Mouse (Mus musculus) gonadal fat pad, adult 2 months (tissue): ENCODE results near the gene Dnali1. TPM values are rescaled to one million over a fixed set of nuclear protein-coding genes. Genes with fewer than 3 reads are reported as not detected.

Experiments used
- DNase-seq: peaks from one replicate; pipeline ENCODE4 v3.0.0-alpha.2; 2012; ENCODE audit warnings: low read depth
- polyA plus RNA-seq: library from polyadenylated mRNA; depleted of rRNA; stranded (reverse); fragments of >200 nt; gene quantifications from 2 replicates; pipeline ENCODE4 v1.2.3, GENCODE M21; 2012; rRNA removed

Dnali1 gene
- polyA plus RNA-seq = 2.0 and 4.0 TPM in 2 replicates

GRCm38 (mm10) chr4:125065517-125066307 is at the start of gene Dnali1:
TSS of gene Dnali1 (minus strand) at chr4:125065703.
- no peak for DNase-seq

- no peak for DNase-seq
Observed at GRCm38 (mm10) chr4:125115081-125115480, 49.6 kb upstream of the Dnali1 start.

GRCm38 (mm10) chr4:125114638-125115037 is 49.1 kb upstream of the Dnali1 start:
- DNase-seq = no peak

GRCm38 (mm10) chr4:125105354-125105753 is 39.9 kb upstream of the Dnali1 start:
- DNase-seq = no peak

- no peak for DNase-seq
Observed at GRCm38 (mm10) chr4:125101334-125101733, 35.8 kb upstream of the Dnali1 start.

- no peak for DNase-seq
Observed at GRCm38 (mm10) chr4:125099458-125099857, 34.0 kb upstream of the Dnali1 start.

- no peak for DNase-seq
Observed at GRCm38 (mm10) chr4:125097412-125097811, 31.9 kb upstream of the Dnali1 start.

- no peak for DNase-seq
Observed at GRCm38 (mm10) chr4:125096066-125096465, 30.6 kb upstream of the Dnali1 start.

GRCm38 (mm10) chr4:125093031-125093430 is 27.5 kb upstream of the Dnali1 start:
- DNase-seq = no peak

- DNase-seq = no peak
Observed at GRCm38 (mm10) chr4:125085346-125085841, 19.9 kb upstream of the Dnali1 start.

GRCm38 (mm10) chr4:125084403-125085345 is 19.2 kb upstream of the Dnali1 start, which contains the start of gene Meaf6:
TSS of gene Meaf6 (plus strand) at chr4:125085134.
- DNase-seq = no peak

- DNase-seq = no peak
Observed at GRCm38 (mm10) chr4:125078698-125079097, 13.2 kb upstream of the Dnali1 start.

- DNase-seq = no peak
Observed at GRCm38 (mm10) chr4:125077700-125078099, 12.2 kb upstream of the Dnali1 start.

- no peak for DNase-seq
Observed at GRCm38 (mm10) chr4:125066490-125067370, 1.2 kb upstream of the Dnali1 start, which contains the start of gene Snip1. TSS of gene Snip1 (plus strand) at chr4:125066672.

GRCm38 (mm10) chr4:125063829-125064228 is 1.7 kb downstream of the Dnali1 start:
- DNase-seq = no peak

GRCm38 (mm10) chr4:125059025-125059424 is 6.5 kb downstream of the Dnali1 start:
- DNase-seq = no peak

GRCm38 (mm10) chr4:125058033-125058432 is 7.5 kb downstream of the Dnali1 start:
- DNase-seq = no peak

- DNase-seq = no peak
Observed at GRCm38 (mm10) chr4:125057273-125057672, 8.2 kb downstream of the Dnali1 start.

- no peak for DNase-seq
Observed at GRCm38 (mm10) chr4:125056476-125056875, 9.0 kb downstream of the Dnali1 start.

GRCm38 (mm10) chr4:125055385-125055784 is 10.1 kb downstream of the Dnali1 start:
- DNase-seq = no peak

GRCm38 (mm10) chr4:125044454-125044853 is 21.0 kb downstream of the Dnali1 start:
- no peak for DNase-seq
